Mouse (Mus musculus) lung, embryonic 15.5 days (tissue): ENCODE results near the gene Reps1. TPM values are rescaled to one million over a fixed set of nuclear protein-coding genes. Genes with fewer than 3 reads are reported as not detected.

Source experiments
- ATAC-seq: fragments of 200-750 bp; cut with Nextera tagmentation; 2 replicates; pipeline ENCODE4 v1.8.0; 2017; ENCODE audit warnings: moderate number of reproducible peaks, borderline replicate concordance; ENCODE audit not compliant: low FRiP score, low TSS enrichment; ENCODE audit errors: extremely low read depth
- H3K27ac ChIP-seq: fragments of 300-500 bp; sonication (generic); 2 replicates; pipeline ENCODE4 v1.5.1; 2015; ENCODE audit warnings: moderate library complexity, mild to moderate bottlenecking, inconsistent platforms
- H3K27me3 ChIP-seq: fragments of 300-500 bp; sonication (generic); 2 replicates; pipeline ENCODE4 v1.6.1; 2015; ENCODE audit warnings: inconsistent platforms
- H3K36me3 ChIP-seq: fragments of 300-500 bp; sonication (generic); 2 replicates; pipeline ENCODE4 v1.6.1; 2015; ENCODE audit warnings: inconsistent platforms
- H3K4me1 ChIP-seq: fragments of 300-500 bp; sonication (generic); 2 replicates; pipeline ENCODE4 v1.6.1; 2015; ENCODE audit warnings: inconsistent platforms
- H3K4me2 ChIP-seq: fragments of 300-500 bp; sonication (generic); 2 replicates; pipeline ENCODE4 v1.6.1; 2015; ENCODE audit warnings: inconsistent platforms, mild to moderate bottlenecking, moderate library complexity
- H3K4me3 ChIP-seq: fragments of 300-500 bp; sonication (generic); 2 replicates; pipeline ENCODE4 v1.5.1; 2015; ENCODE audit warnings: mild to moderate bottlenecking, inconsistent platforms
- H3K9ac ChIP-seq: fragments of 300-500 bp; sonication (generic); 2 replicates; pipeline ENCODE4 v1.6.1; 2015; ENCODE audit warnings: inconsistent platforms
- H3K9me3 ChIP-seq: fragments of 300-500 bp; sonication (generic); 2 replicates; pipeline ENCODE4 v1.6.1; 2016; ENCODE audit warnings: inconsistent platforms
- WGBS: fragments of 180-500 bp; shearing (Covaris S2); methylation state at CpG from one replicate; pipeline ENCODE4 v1.1.7; 2015; 5-methylcytosine and 5-hydroxymethylcytosine counted together
- polyA plus RNA-seq: library from polyadenylated mRNA; unstranded; fragments of >200 nt; fragmentation: Nextera tagmentation; extraction: Ambion mirVana; gene quantifications from 2 replicates; pipeline ENCODE4 v1.2.1, GENCODE M21; 2015

The Reps1 gene
- polyA plus RNA-seq: 21.2 and 21.9 TPM in 2 replicates

GRCm38 (mm10) chr10:18055696-18056390 lies at the start of gene Reps1:
Gene Reps1 (plus strand): TSS chr10:18055861.
- Histone ChIP-seq H3K27ac (peak within 1 kb of the TSS; percentile 88), H3K9me3 (no peaks in the 10 kb centered on the region), H3K4me1 (peaks cover 24% of the 10 kb centered on the region), H3K36me3 (no peaks in the 10 kb centered on the region), H3K4me3 (peak within 1 kb of the TSS; percentile 98), H3K4me2 (peak within 1 kb of the TSS; percentile 84), H3K27me3 (no peaks in the 10 kb centered on the region), H3K9ac (peak within 1 kb of the TSS; percentile 91)
- ATAC-seq: peak; percentile 70
- under 1% methylated on average over 74 of the region's 90 CpGs for WGBS

- Histone ChIP-seq H3K9ac (no peak overlapping the region), H3K27ac (no peak overlapping the region), H3K36me3 (peaks cover 12% of the 10 kb centered on the region; the same call in 1 of the 2 replicates), H3K27me3 (no peaks in the 10 kb centered on the region), H3K4me2 (no peak overlapping the region), H3K9me3 (no peaks in the 10 kb centered on the region), H3K4me1 (no peaks in the 10 kb centered on the region), H3K4me3 (no peak overlapping the region)
- 83% methylated on average over 1 of the region's 1 CpGs for WGBS
- ATAC-seq: no peak
These were observed 48.9 kb upstream of the Reps1 start for GRCm38 (mm10) chr10:18006756-18007155.

GRCm38 (mm10) chr10:18007243-18007642 lies 48.4 kb upstream of the Reps1 start:
- Histone ChIP-seq H3K27ac (no peak overlapping the region), H3K9me3 (no peaks in the 10 kb centered on the region), H3K27me3 (no peaks in the 10 kb centered on the region), H3K4me2 (no peak overlapping the region), H3K4me1 (no peaks in the 10 kb centered on the region), H3K36me3 (peaks cover 14% of the 10 kb centered on the region; the same call in 1 of the 2 replicates), H3K4me3 (no peak overlapping the region), H3K9ac (no peak overlapping the region)
- WGBS: 84% methylated on average over 3 of the region's 3 CpGs
- ATAC-seq: no peak

GRCm38 (mm10) chr10:18008118-18008517 lies 47.5 kb upstream of the Reps1 start:
- Histone ChIP-seq H3K4me3 (no peak overlapping the region), H3K27me3 (no peaks in the 10 kb centered on the region), H3K4me2 (no peak overlapping the region), H3K9me3 (no peaks in the 10 kb centered on the region), H3K36me3 (peaks cover 15% of the 10 kb centered on the region; the same call in 1 of the 2 replicates), H3K27ac (no peak overlapping the region), H3K4me1 (no peaks in the 10 kb centered on the region), H3K9ac (no peak overlapping the region)
- no peak for ATAC-seq

- no peaks in the 10 kb centered on the region for H3K9me3 ChIP-seq
- H3K4me2 ChIP-seq: no peak overlapping the region
- peaks cover 25% of the 10 kb centered on the region; the same call in 1 of the 2 replicates for H3K36me3 ChIP-seq
- no peak overlapping the region for H3K9ac ChIP-seq
- no peaks in the 10 kb centered on the region for H3K4me1 ChIP-seq
- ATAC-seq: no peak
- no peaks in the 10 kb centered on the region for H3K27me3 ChIP-seq
- WGBS: 72% methylated on average over 1 of the region's 1 CpGs
- no peak overlapping the region for H3K27ac ChIP-seq
- H3K4me3 ChIP-seq: no peak overlapping the region
These were observed 45.9 kb upstream of the Reps1 start for GRCm38 (mm10) chr10:18009744-18010143.

- ATAC-seq: no peak
- Histone ChIP-seq H3K27me3 (no peaks in the 10 kb centered on the region), H3K9ac (no peak overlapping the region), H3K36me3 (peaks cover 37% of the 10 kb centered on the region), H3K9me3 (no peaks in the 10 kb centered on the region), H3K27ac (no peak overlapping the region), H3K4me1 (no peaks in the 10 kb centered on the region), H3K4me3 (no peak overlapping the region), H3K4me2 (no peak overlapping the region)
- WGBS: 41% methylated on average over 5 of the region's 5 CpGs
These were observed 43.9 kb upstream of the Reps1 start for GRCm38 (mm10) chr10:18011761-18012160.

GRCm38 (mm10) chr10:18020443-18020842 lies 35.2 kb upstream of the Reps1 start:
- no peak overlapping the region for H3K4me3 ChIP-seq
- no peaks in the 10 kb centered on the region for H3K27me3 ChIP-seq
- no peak overlapping the region for H3K27ac ChIP-seq
- H3K4me2 ChIP-seq: no peak overlapping the region
- no peak overlapping the region for H3K9ac ChIP-seq
- WGBS: 86% methylated on average over 7 of the region's 7 CpGs
- no peaks in the 10 kb centered on the region for H3K9me3 ChIP-seq
- H3K36me3 ChIP-seq: peaks cover 19% of the 10 kb centered on the region
- no peak for ATAC-seq
- peaks cover 16% of the 10 kb centered on the region for H3K4me1 ChIP-seq

- 86% methylated on average over 1 of the region's 1 CpGs for WGBS
- H3K4me2 ChIP-seq: no peak overlapping the region; the same call in 1 of the 2 replicates
- no peak overlapping the region for H3K9ac ChIP-seq
- peaks cover 19% of the 10 kb centered on the region; the same call in 1 of the 2 replicates for H3K36me3 ChIP-seq
- H3K27ac ChIP-seq: no peak overlapping the region
- ATAC-seq: no peak
- H3K9me3 ChIP-seq: no peaks in the 10 kb centered on the region
- no peak overlapping the region for H3K4me3 ChIP-seq
- H3K27me3 ChIP-seq: no peaks in the 10 kb centered on the region
- peaks cover 16% of the 10 kb centered on the region for H3K4me1 ChIP-seq
These were observed 34.8 kb upstream of the Reps1 start for GRCm38 (mm10) chr10:18020846-18021245.

GRCm38 (mm10) chr10:18021576-18022311 lies 33.9 kb upstream of the Reps1 start:
- Histone ChIP-seq H3K4me2 (peak overlapping the region; percentile 58), H3K9ac (peak overlapping the region; percentile 76), H3K4me3 (peak overlapping the region; percentile 83), H3K27me3 (no peaks in the 10 kb centered on the region), H3K9me3 (no peaks in the 10 kb centered on the region), H3K27ac (peak overlapping the region; percentile 97), H3K4me1 (peaks cover 16% of the 10 kb centered on the region), H3K36me3 (peaks cover 13% of the 10 kb centered on the region; the same call in 1 of the 2 replicates)
- no peak; the same call in 1 of the 2 replicates for ATAC-seq
- WGBS: 33% methylated on average over 14 of the region's 14 CpGs

GRCm38 (mm10) chr10:18022312-18022711 lies 33.3 kb upstream of the Reps1 start:
- ATAC-seq: peak; percentile 85
- peaks cover 16% of the 10 kb centered on the region for H3K4me1 ChIP-seq
- peak overlapping the region; percentile 76 for H3K9ac ChIP-seq
- WGBS: under 1% methylated on average over 21 of the region's 21 CpGs
- peaks cover 8% of the 10 kb centered on the region; the same call in 1 of the 2 replicates for H3K36me3 ChIP-seq
- H3K27me3 ChIP-seq: no peaks in the 10 kb centered on the region
- H3K27ac ChIP-seq: peak overlapping the region; percentile 97
- H3K4me3 ChIP-seq: peak overlapping the region; percentile 83
- no peaks in the 10 kb centered on the region for H3K9me3 ChIP-seq
- peak overlapping the region; percentile 58 for H3K4me2 ChIP-seq

GRCm38 (mm10) chr10:18022741-18023347 lies 32.8 kb upstream of the Reps1 start, which contains the start of gene Abracl:
Gene Abracl (minus strand): TSS chr10:18023288.
- H3K4me2 ChIP-seq: peak within 1 kb of the TSS; percentile 58
- H3K9me3 ChIP-seq: no peaks in the 10 kb centered on the region
- peaks cover 16% of the 10 kb centered on the region for H3K4me1 ChIP-seq
- under 1% methylated on average over 37 of the region's 37 CpGs for WGBS
- no peaks in the 10 kb centered on the region for H3K27me3 ChIP-seq
- peak within 1 kb of the TSS; percentile 83 for H3K4me3 ChIP-seq
- H3K9ac ChIP-seq: peak within 1 kb of the TSS; percentile 76
- H3K27ac ChIP-seq: peak within 1 kb of the TSS; percentile 97
- peaks cover 5% of the 10 kb centered on the region; the same call in 1 of the 2 replicates for H3K36me3 ChIP-seq
- ATAC-seq: peak; percentile 93
